Mouse (Mus musculus): ENCODE measurements around the gene Adra2c.

DNA sequence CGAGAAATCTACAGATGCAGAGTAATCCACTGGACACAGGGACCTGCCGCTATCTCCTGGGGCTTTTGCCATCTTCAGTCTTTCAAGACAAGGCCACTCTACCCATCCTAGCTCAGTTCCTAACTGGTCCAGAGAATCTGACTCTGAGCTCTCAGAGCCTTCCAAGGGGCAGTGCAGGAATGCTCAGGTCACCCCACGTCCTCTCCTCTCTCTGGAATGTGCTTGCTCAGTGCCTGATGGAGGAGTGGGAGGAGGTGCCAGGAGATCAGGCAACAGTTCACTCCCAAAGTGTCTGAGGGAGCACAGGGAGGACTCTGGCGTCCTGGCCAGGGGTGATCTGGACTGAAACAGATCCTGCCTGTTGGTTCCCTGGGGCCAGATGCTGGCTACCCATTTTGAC lies 45.0 kb upstream of the Adra2c start:
- TF ChIP-seq POLR2A (IDR thresholded peaks at IDR 0.05; ENCODE audit: low read depth, low read length) (no peak), CTCF (IDR thresholded peaks at IDR 0.05; ENCODE audit: borderline replicate concordance, insufficient read depth, low read length) (no peak)
